Mouse (Mus musculus) gastrocnemius, adult 2 months (tissue): ENCODE measurements around the gene Otp. TPM values are rescaled to one million over a fixed set of nuclear protein-coding genes. Genes with fewer than 3 reads are reported as not detected.

Experiments used
- DNase-seq: peaks from one replicate; pipeline ENCODE4 v3.0.0; 2022
- H3K27ac ChIP-seq: fragments of 200-600 bp; 2 replicates; pipeline ENCODE4 v1.8.1; 2022; ENCODE audit warnings: mild to moderate bottlenecking
- H3K4me3 ChIP-seq: fragments of 200-600 bp; 2 replicates; pipeline ENCODE4 v1.8.1; 2022; ENCODE audit warnings: mild to moderate bottlenecking, moderate library complexity
- CTCF ChIP-seq: fragments of 200-600 bp; IDR thresholded peaks from 2 replicates; pipeline ENCODE4 v1.8.1; 2022; ENCODE audit warnings: antibody characterized with exemption, mild to moderate bottlenecking, moderate library complexity
- intact Hi-C: fragments of 180-260 bp; cut with DNase I; formaldehyde crosslinking; loops from one replicate; pipeline ENCODE4 v1.15.1; 2025
- total RNA-seq, 2 experiments: library from RNA; stranded (reverse); gene quantifications; 2 replicates each; pipeline ENCODE4 v1.2.3; 2021

Otp gene
- total RNA-seq, 2 experiments from 2014 or later = not detected

- no peak overlapping the region for H3K27ac ChIP-seq
- intact Hi-C loops = loop anchor here (5.0 kb wide), 2 partner anchors 155 to 305 kb away; no protein-coding TSS in a partner anchor
- DNase-seq = no peak
- no peak for TF ChIP-seq CTCF
- no peak overlapping the region for H3K4me3 ChIP-seq
These were observed 7.6 kb upstream of the Otp start for GRCm38 (mm10) chr13:94867772-94868171.

- Histone ChIP-seq H3K27ac (no peak overlapping the region), H3K4me3 (peak overlapping the region; percentile 65)
- DNase-seq = peak; percentile 74
- peak; percentile 90 for TF ChIP-seq CTCF
- intact Hi-C loops = loop anchor here (5.0 kb wide), 2 partner anchors 156 to 306 kb away; no protein-coding TSS in a partner anchor
These were observed 6.9 kb upstream of the Otp start for GRCm38 (mm10) chr13:94868478-94868950.

DNA sequence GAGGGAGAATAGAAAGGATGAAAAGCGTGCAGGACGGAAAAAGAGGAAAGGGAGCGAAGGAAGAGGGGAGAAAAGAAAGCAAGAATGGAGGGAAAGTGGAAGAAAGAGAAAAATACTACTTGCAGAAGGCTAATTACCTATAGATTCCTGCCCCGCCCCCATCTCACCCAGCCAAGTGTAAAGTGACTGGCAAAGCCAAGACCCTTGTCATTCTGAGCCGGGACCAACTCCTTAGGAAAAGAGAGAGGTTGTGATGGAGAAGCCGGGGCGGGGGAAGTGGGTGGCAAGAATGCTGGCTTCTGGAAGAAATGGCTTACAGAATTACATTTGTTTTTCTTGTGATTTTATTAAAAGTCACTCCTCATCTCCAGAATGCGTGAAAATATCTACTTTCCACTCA, 5.9 kb upstream of the Otp start:
- no peak for DNase-seq
- H3K27ac ChIP-seq = no peak overlapping the region
- H3K4me3 ChIP-seq = no peak overlapping the region; the same call in 1 of the 2 replicates
- no peak for TF ChIP-seq CTCF
- intact Hi-C loops = loop anchor here (5.0 kb wide), 2 partner anchors 157 to 307 kb away; no protein-coding TSS in a partner anchor

DNA sequence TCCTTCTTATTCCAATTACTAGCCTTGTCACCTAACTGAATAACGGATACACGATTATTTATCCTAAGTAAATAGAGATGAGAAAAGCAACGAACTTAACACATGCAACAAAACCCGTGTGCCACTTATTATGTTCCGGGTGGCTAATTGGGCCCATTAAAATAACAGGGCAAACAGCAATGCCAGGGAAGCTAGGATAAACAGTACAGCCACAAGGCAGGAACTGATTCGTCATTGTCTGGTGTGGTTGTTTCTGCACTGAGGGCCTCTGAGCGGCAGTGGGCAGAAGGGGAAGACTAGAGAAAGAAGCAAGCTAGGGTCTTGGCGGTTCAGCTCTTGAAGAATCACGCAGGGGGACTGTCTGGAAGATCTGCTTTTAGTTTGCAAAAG, 5.3 kb upstream of the Otp start:
- Histone ChIP-seq H3K27ac (no peak overlapping the region), H3K4me3 (no peak overlapping the region)
- no peak for TF ChIP-seq CTCF
- intact Hi-C loops = no loop called here
- no peak for DNase-seq

DNA sequence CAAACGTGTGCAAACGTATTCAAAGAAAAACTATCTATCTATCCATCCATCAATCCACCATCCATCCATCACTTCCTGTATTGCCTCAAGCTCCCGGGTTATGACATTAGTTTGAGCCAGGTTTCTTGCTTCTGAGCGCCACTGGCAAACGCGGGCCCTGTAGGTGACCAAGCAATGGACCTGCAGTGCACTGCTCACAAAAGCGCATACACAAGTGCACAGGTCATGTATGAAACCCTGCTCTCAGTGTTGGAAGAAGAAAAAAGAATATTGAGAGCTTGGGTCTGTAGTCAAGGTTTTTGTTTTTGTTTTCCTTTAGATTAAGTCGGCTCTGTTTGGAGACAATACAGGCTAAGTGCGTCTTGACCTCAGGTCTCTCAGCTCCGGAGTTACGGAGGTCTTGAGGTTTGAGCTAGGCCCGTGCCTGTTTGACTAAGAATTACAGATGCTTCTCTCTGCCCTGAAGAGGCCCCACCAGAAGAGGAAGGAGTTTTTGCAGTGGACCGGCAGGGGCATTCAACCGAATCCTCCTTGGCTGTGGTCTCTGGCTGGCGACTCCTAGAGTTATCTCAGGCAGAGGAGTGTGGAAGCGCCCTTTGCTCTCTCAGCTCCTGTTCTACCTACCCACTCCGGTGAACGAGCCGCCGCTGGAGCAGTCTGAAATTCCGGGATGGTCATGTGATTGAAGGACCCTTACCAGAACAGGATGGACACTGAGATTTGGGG, 4.8 kb upstream of the Otp start:
- intact Hi-C loops = no loop called here
- H3K27ac ChIP-seq = no peak overlapping the region
- DNase-seq = no peak
- H3K4me3 ChIP-seq = no peak overlapping the region
- TF ChIP-seq CTCF = no peak

GRCm38 (mm10) chr13:94871806-94872320, 3.5 kb upstream of the Otp start:
- Histone ChIP-seq H3K27ac (no peak overlapping the region), H3K4me3 (no peak overlapping the region)
- no peak for DNase-seq
- TF ChIP-seq CTCF = no peak
- intact Hi-C loops = no loop called here

DNA sequence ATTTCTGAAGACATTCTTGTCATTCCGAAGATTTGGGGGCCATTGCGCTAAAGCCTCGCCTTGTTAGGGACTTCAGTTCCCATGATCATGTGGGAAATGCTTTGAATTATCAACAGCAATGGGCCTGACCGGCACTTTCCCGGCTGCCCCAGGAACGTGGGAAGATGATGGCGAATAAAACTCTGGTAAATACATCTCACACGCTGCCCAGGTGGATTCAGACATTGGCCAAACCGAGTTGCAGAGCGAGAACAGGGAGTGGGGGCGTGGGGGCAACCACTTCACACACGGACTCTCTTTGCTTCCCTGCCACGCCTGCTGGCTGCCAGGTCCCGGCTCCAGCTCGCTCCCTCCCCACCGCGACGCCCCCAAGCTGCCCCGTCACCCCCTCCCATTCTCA, 3.0 kb upstream of the Otp start:
- Histone ChIP-seq H3K4me3 (no peak overlapping the region), H3K27ac (no peak overlapping the region)
- intact Hi-C loops = no loop called here
- no peak for DNase-seq
- TF ChIP-seq CTCF = no peak

GRCm38 (mm10) chr13:94873111-94874038, 2.0 kb upstream of the Otp start:
- H3K4me3 ChIP-seq = no peak overlapping the region
- no peak for TF ChIP-seq CTCF
- H3K27ac ChIP-seq = no peak overlapping the region
- intact Hi-C loops = no loop called here
- DNase-seq = no peak

DNA sequence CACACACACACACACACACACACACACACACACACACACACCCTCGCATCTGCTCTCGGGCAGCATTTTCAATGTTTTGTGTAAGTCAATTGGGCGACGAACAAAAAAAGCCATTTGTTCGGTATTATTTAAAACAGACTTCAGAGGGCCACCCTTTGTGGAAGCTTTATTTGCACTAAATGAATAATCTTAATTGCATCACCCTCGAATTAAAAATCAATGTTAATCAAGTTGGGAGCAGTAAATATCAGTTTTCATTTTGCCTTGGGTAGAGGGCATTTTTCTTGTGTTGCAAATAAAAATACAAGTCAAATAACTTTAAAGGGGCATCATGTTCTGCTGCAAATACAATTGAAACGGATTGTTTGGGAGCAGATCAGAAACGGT, 1.4 kb upstream of the Otp start:
- DNase-seq = no peak
- intact Hi-C loops = no loop called here
- TF ChIP-seq CTCF = no peak
- Histone ChIP-seq H3K4me3 (no peak overlapping the region), H3K27ac (no peak overlapping the region)

DNA sequence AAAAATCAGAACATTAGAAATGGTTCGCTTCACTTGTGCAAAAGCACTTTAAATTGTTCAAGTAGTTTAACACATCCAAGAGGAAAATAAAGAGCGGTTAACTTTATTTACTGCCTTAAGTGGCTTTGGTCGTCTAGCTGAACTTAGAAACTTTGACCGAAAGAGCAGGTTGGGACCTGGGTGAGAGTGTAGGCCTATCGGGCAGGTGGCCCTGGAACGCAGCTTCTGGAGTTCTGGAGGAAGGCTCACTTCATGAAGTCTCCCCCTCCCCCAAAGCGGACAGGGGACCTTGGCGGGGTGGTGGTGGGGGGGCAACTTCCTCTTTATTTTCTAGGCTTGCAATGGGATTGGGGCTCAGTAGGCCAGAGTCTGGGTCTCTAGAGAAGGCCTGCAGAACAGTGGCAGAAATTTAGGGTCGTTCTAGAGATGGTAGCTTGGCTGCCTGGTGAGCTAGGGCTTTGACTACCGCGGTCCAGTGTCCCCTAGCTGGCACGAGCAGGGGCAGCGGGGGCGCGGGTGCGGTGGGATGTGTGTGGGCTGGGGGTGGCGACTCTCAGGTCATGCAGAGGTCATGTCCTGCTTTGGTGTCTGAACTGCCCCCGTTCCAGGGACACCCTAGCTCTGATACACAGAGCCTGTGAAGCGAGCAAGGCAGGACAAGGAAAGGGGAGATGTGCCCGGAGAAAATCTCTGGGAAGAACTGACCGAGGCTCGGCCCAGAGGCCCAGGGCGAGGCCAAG, 576 bp upstream of the Otp start:
- Histone ChIP-seq H3K27ac (no peak overlapping the region), H3K4me3 (no peak overlapping the region)
- no peak for TF ChIP-seq CTCF
- intact Hi-C loops = no loop called here
- no peak for DNase-seq

DNA sequence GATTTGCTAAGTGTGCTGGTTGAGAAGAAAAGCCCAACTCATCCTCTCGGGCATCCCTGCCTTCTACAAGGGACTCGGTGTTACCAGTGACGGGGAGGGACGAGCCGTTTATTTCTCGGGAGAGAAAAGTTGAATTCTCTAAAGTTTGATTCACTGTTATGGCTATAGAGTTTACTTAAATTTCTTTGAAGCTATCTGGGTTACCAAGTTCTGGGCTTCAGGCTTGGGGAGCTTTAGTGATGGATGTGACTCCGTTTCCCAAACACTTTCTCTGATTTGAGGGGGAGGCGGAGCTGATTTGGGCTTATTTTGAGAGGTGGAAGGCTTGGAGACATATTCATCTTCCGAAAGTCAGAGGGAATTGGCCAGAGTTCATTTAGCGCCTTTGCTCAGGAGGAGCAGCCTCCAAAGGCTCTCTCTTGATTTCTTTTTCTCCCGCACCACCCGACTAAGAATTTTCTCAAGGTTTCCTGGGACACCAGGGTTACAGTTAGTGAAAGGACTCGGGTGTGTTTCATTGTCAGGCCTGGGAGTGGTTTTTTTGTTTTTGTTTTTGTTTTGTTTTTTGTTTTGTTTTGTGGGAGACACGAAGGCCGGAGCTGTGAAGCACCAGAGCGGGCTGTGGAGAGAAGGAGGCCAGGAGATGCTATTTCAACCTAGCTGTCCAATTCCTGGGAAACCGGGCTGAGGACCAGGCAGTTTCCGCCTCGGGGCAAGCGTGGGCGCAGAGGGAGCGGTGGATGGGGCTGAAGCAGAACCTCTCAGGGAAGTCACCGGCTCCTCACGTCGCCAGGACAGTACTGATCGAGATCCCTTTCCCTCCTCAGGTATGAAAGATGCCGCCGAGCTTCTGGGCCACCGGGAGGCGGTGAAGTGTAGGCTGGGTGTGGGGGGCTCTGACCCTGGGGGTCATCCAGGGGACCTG, 1.1 kb downstream of the Otp start:
- no peak overlapping the region for H3K27ac ChIP-seq
- TF ChIP-seq CTCF = no peak
- no peak for DNase-seq

More for the DNA sequence above, 1.1 kb downstream of the Otp start:
- H3K4me3 ChIP-seq = no peak overlapping the region
- intact Hi-C loops = no loop called here
